Mouse (Mus musculus) heart, adult 2 months (tissue): ENCODE measurements around the gene Slc47a2.

Experiments used
- CTCF ChIP-seq: fragments of 200-600 bp; IDR thresholded peaks from 2 replicates; pipeline ENCODE4 v1.8.1; 2022; ENCODE audit warnings: antibody characterized with exemption, mild to moderate bottlenecking, moderate library complexity
- EP300 ChIP-seq: fragments of 200-500 bp; IDR thresholded peaks from 2 replicates; pipeline ENCODE4 v1.6.1; 2011; ENCODE audit warnings: low read depth, low read length, control low read depth; ENCODE audit not compliant: insufficient read depth
- POLR2A ChIP-seq: fragments of 200-500 bp; IDR thresholded peaks from 2 replicates; pipeline ENCODE4 v1.6.1; 2011; ENCODE audit warnings: mild to moderate bottlenecking, low read depth, low read length, control low read depth; ENCODE audit not compliant: insufficient read depth

- TF ChIP-seq CTCF (no peak), POLR2A (no peak), EP300 (no peak)
These were observed 46.3 kb upstream of the Slc47a2 start for GRCm38 (mm10) chr11:61388936-61389335.
